Mouse (Mus musculus): ENCODE results near the gene Tspan10. TPM values are rescaled to one million over a fixed set of nuclear protein-coding genes. Genes with fewer than 3 reads are reported as not detected.

Gene Tspan10
- not detected in 2 replicates for polyA plus RNA-seq (2015; fragmentation: Nextera tagmentation; extraction: Ambion mirVana)

DNA sequence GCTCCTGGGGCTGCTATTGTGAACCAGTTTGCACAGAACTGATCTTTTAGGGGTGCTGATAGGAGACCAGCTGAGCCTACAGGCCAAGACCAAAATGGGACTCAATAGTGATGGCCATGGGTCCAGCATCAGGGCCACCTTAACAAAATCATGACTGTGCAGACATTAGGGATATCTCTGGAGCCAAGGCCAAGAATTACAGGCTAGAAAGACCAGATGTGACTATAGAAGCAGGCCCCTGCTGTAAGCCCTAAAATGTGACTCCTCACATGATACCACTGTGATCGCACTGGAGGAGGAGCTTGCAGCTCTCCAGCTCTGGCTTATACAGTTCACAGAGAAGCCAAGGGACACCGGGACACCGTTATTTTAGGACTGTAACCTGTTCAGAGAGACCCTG lies at the start of gene Tspan10:
Tspan10 (plus strand) TSS at position 301 of the 400 bp plus-strand sequence.
- Histone ChIP-seq H3K27ac (replicated peaks) (no peak within 1 kb of the TSS), H3K4me1 (replicated peaks; ENCODE audit: control insufficient read depth, insufficient read depth) (no peaks in the 10 kb centered on the region), H3K4me2 (replicated peaks; ENCODE audit: low read depth) (no peak within 1 kb of the TSS), H3K36me3 (ENCODE audit: control insufficient read depth, insufficient read depth, low read length) (no peaks in the 10 kb centered on the region), H3K4me3 (ENCODE audit: low read depth, low read length) (no peak within 1 kb of the TSS), H3K9me3 (ENCODE audit: control insufficient read depth, low read length) (no peaks in the 10 kb centered on the region), H3K9ac (ENCODE audit: low read length) (no peak within 1 kb of the TSS), H3K27me3 (ENCODE audit: control insufficient read depth, insufficient read depth, low read length) (no peaks in the 10 kb centered on the region)
- no peak for TF ChIP-seq EP300 (optimal IDR thresholded peaks at IDR 0.05)
- no peak for TF ChIP-seq CTCF (IDR thresholded peaks at IDR 0.05; ENCODE audit: low read depth)
- DNase-seq (ENCODE audit: low spot score) (no peak), ATAC-seq (ENCODE audit: low FRiP score, low TSS enrichment) (no peak)
- WGBS = 89% methylated on average over 3 of the region's 3 CpGs

DNA sequence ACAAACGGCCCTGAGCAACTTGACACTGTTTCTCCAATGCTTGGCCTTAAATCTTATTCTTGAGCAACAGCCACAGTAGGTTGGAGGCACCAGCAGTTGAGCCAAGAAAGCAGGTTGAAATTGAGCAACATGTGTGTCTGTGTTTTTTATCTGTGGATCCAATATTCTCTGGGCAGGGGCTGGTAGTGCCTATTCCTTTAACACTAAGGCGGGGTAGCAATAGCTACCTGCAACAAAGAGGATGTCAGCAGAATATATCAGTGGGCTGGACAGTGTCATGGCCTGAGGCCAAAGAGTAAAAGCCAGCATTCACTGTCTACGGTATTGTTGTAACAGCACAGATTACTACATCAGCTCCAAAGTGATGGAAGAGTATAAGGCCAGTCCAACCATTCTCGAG lies 46.8 kb upstream of the Tspan10 start:
- no peak overlapping the region for H3K4me2 ChIP-seq (replicated peaks; ENCODE audit: low read depth)
- no peaks in the 10 kb centered on the region for H3K9me3 ChIP-seq (ENCODE audit: control insufficient read depth, low read length)
- ATAC-seq (ENCODE audit: low FRiP score, low TSS enrichment) = no peak
- H3K36me3 ChIP-seq (ENCODE audit: control insufficient read depth, insufficient read depth, low read length) = peaks cover 10% of the 10 kb centered on the region; the same call in 1 of the 2 replicates
- no peaks in the 10 kb centered on the region for H3K4me1 ChIP-seq (replicated peaks; ENCODE audit: control insufficient read depth, insufficient read depth)
- no peak for TF ChIP-seq EP300 (optimal IDR thresholded peaks at IDR 0.05)
- TF ChIP-seq CTCF (IDR thresholded peaks at IDR 0.05; ENCODE audit: low read depth) = no peak
- H3K9ac ChIP-seq (ENCODE audit: low read length) = no peak overlapping the region
- DNase-seq (ENCODE audit: low spot score) = no peak
- WGBS = 64% methylated on average over 4 of the region's 4 CpGs
- no peak overlapping the region for H3K4me3 ChIP-seq (ENCODE audit: low read depth, low read length)
- no peaks in the 10 kb centered on the region for H3K27me3 ChIP-seq (ENCODE audit: control insufficient read depth, insufficient read depth, low read length)
- H3K27ac ChIP-seq (replicated peaks) = no peak overlapping the region

DNA sequence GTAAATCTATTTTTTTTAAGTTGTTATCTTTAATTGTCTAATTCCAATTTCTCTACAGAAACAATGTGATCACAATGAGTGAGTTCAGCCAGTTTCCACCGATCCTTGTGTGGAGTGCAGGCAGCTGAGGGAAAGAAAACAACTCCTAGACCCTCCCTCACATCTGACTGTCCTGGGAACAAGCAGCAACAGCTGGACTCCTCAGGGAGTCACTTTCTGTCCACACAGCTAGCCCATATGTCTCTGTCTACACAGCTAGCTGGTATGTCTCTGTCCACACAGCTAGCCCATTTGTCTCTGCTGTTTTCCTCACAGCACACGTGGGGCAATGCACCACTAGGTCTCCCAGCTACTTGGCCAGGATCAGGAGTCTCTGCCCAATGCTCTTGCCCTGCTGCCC lies 44.8 kb upstream of the Tspan10 start:
- Histone ChIP-seq H3K4me3 (ENCODE audit: low read depth, low read length) (no peak overlapping the region), H3K4me2 (replicated peaks; ENCODE audit: low read depth) (no peak overlapping the region), H3K36me3 (ENCODE audit: control insufficient read depth, insufficient read depth, low read length) (peaks cover 11% of the 10 kb centered on the region; the same call in 1 of the 2 replicates), H3K27me3 (ENCODE audit: control insufficient read depth, insufficient read depth, low read length) (no peaks in the 10 kb centered on the region), H3K9ac (ENCODE audit: low read length) (no peak overlapping the region), H3K9me3 (ENCODE audit: control insufficient read depth, low read length) (no peaks in the 10 kb centered on the region), H3K4me1 (replicated peaks; ENCODE audit: control insufficient read depth, insufficient read depth) (no peaks in the 10 kb centered on the region), H3K27ac (replicated peaks) (no peak overlapping the region)
- ATAC-seq (ENCODE audit: low FRiP score, low TSS enrichment) (no peak), DNase-seq (ENCODE audit: low spot score) (no peak)
- WGBS = 68% methylated on average over 2 of the region's 2 CpGs
- no peak for TF ChIP-seq CTCF (IDR thresholded peaks at IDR 0.05; ENCODE audit: low read depth)
- no peak for TF ChIP-seq EP300 (optimal IDR thresholded peaks at IDR 0.05)

DNA sequence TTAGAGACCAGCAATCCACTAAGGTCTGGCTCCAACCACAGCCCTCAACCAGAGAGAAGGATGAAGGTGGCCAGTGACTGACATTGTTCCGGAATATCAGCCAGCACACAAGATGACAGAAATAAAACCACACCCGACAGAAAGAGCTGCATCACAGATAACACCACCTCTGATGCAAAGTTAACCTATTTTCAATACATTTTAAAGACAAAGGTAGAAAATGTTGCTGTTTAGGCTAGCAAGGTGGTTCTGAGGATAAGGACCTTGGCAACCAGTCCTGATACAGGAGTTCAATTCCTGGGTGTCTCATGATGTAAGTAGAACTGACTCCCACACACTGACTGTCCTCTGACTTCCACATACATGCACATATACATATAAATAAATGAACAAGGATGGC lies 43.1 kb upstream of the Tspan10 start:
- Histone ChIP-seq H3K4me2 (replicated peaks; ENCODE audit: low read depth) (no peak overlapping the region), H3K9me3 (ENCODE audit: control insufficient read depth, low read length) (no peaks in the 10 kb centered on the region), H3K4me3 (ENCODE audit: low read depth, low read length) (no peak overlapping the region), H3K27me3 (ENCODE audit: control insufficient read depth, insufficient read depth, low read length) (no peaks in the 10 kb centered on the region), H3K4me1 (replicated peaks; ENCODE audit: control insufficient read depth, insufficient read depth) (no peaks in the 10 kb centered on the region), H3K36me3 (ENCODE audit: control insufficient read depth, insufficient read depth, low read length) (peaks cover 19% of the 10 kb centered on the region), H3K27ac (replicated peaks) (no peak overlapping the region), H3K9ac (ENCODE audit: low read length) (no peak overlapping the region)
- ATAC-seq (ENCODE audit: low FRiP score, low TSS enrichment) (no peak), DNase-seq (ENCODE audit: low spot score) (no peak)
- TF ChIP-seq CTCF (IDR thresholded peaks at IDR 0.05; ENCODE audit: low read depth) = no peak
- no peak for TF ChIP-seq EP300 (optimal IDR thresholded peaks at IDR 0.05)
- 94% methylated on average over 2 of the region's 2 CpGs for WGBS

DNA sequence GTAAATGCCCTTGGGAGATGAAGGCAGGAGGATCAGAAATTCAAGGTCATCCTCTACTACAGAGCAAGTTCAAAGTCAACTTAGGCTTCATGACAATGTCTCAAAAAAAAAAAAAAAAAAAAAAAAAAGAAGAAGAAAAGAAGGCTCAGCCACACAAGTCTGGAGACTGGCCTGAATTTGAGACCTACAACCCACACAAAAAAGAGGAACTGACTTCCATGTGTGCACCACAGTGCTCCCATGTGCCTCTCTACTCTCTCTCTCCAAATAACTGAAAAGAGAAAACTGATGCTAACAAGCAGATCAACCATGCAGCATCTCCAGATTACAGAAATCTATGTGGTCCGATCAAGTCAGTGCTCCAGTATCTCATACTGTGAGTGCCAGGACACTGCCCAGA lies 37.6 kb upstream of the Tspan10 start:
- Histone ChIP-seq H3K9ac (ENCODE audit: low read length) (no peak overlapping the region), H3K4me1 (replicated peaks; ENCODE audit: control insufficient read depth, insufficient read depth) (no peaks in the 10 kb centered on the region), H3K4me3 (ENCODE audit: low read depth, low read length) (no peak overlapping the region), H3K27ac (replicated peaks) (no peak overlapping the region), H3K9me3 (ENCODE audit: control insufficient read depth, low read length) (no peaks in the 10 kb centered on the region), H3K36me3 (ENCODE audit: control insufficient read depth, insufficient read depth, low read length) (peaks cover 39% of the 10 kb centered on the region), H3K27me3 (ENCODE audit: control insufficient read depth, insufficient read depth, low read length) (no peaks in the 10 kb centered on the region), H3K4me2 (replicated peaks; ENCODE audit: low read depth) (no peak overlapping the region)
- no peak for ATAC-seq (ENCODE audit: low FRiP score, low TSS enrichment)
- TF ChIP-seq CTCF (IDR thresholded peaks at IDR 0.05; ENCODE audit: low read depth) (no peak), EP300 (optimal IDR thresholded peaks at IDR 0.05) (no peak)
- DNase-seq (ENCODE audit: low spot score) = no peak
- WGBS = 97% methylated on average over 1 of the region's 1 CpGs

DNA sequence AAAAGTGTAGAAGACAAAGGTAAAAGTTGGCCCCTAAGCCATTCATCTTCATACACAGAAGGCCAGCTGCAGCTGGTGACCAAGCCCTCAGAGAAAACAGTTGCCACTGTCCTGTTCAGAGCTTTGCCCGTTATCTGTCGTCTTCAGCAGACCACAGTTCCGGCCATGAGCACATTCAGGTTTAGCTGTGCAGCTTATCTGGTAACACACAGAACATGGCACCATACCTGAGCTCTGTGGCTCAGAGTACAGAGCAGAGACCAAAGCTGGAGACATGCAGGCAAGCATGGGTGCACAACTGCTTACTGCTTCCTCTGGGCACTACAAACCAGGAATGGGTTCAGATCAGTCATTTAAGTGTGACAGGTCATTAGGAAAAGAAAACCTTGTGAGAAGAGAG lies 36.6 kb upstream of the Tspan10 start:
- WGBS = 95% methylated on average over 3 of the region's 3 CpGs
- TF ChIP-seq CTCF (IDR thresholded peaks at IDR 0.05; ENCODE audit: low read depth) (no peak), EP300 (optimal IDR thresholded peaks at IDR 0.05) (no peak)
- DNase-seq (ENCODE audit: low spot score) (no peak), ATAC-seq (ENCODE audit: low FRiP score, low TSS enrichment) (no peak)
- Histone ChIP-seq H3K27ac (replicated peaks) (no peak overlapping the region), H3K4me2 (replicated peaks; ENCODE audit: low read depth) (no peak overlapping the region), H3K27me3 (ENCODE audit: control insufficient read depth, insufficient read depth, low read length) (no peaks in the 10 kb centered on the region), H3K36me3 (ENCODE audit: control insufficient read depth, insufficient read depth, low read length) (peaks cover 44% of the 10 kb centered on the region), H3K4me1 (replicated peaks; ENCODE audit: control insufficient read depth, insufficient read depth) (no peaks in the 10 kb centered on the region), H3K9ac (ENCODE audit: low read length) (no peak overlapping the region), H3K9me3 (ENCODE audit: control insufficient read depth, low read length) (no peaks in the 10 kb centered on the region), H3K4me3 (ENCODE audit: low read depth, low read length) (no peak overlapping the region)

Measured in stomach, postnatal 0 days (tissue).